Mouse (Mus musculus): ENCODE measurements around the gene Nxpe3. TPM values are rescaled to one million over a fixed set of nuclear protein-coding genes. Genes with fewer than 3 reads are reported as not detected.

The Nxpe3 gene
- polyA plus RNA-seq, 1 experiment from 2014 or later = 0.83 TPM

Other genes starting within 250 kb of the Nxpe3 start
- gene Nfkbiz, start 56.4 kb downstream of the Nxpe3 start, polyA plus RNA-seq (2015; fragmentation: Nextera tagmentation; extraction: Ambion mirVana) = 5.3 and 5.5 TPM in 2 replicates
- gene Cep97, start 39.6 kb upstream of the Nxpe3 start, polyA plus RNA-seq (2015; fragmentation: Nextera tagmentation; extraction: Ambion mirVana) = 10.4 and 11.6 TPM in 2 replicates
- gene Rpl24, start 71.0 kb upstream of the Nxpe3 start, polyA plus RNA-seq (2015; fragmentation: Nextera tagmentation; extraction: Ambion mirVana) = 746 and 859 TPM in 2 replicates
- gene Zbtb11, start 78.6 kb upstream of the Nxpe3 start, polyA plus RNA-seq (2015; fragmentation: Nextera tagmentation; extraction: Ambion mirVana) = 22.9 and 25.4 TPM in 2 replicates
- gene Pcnp, start 134.5 kb upstream of the Nxpe3 start, polyA plus RNA-seq (2015; fragmentation: Nextera tagmentation; extraction: Ambion mirVana) = 272 and 285 TPM in 2 replicates
- 27.7 and 28.5 TPM in 2 replicates for gene Trmt10c, start 142.5 kb upstream of the Nxpe3 start, polyA plus RNA-seq (2015; fragmentation: Nextera tagmentation; extraction: Ambion mirVana)
- 44.9 and 51.2 TPM in 2 replicates for gene Senp7, start 153.1 kb upstream of the Nxpe3 start, polyA plus RNA-seq (2015; fragmentation: Nextera tagmentation; extraction: Ambion mirVana)